Mouse (Mus musculus) adipose tissue, adult 10 weeks (tissue): Measurements from ENCODE around the gene Rnaset2b. TPM values are rescaled to one million over a fixed set of nuclear protein-coding genes. Genes with fewer than 3 reads are reported as not detected.

Experiments used
- polyA plus RNA-seq: library from polyadenylated mRNA; stranded (reverse); fragments of 350-450 nt; fragmentation: Illumina TruSeq; extraction: RNeasy Lipid Tissue Mini Kit (QIAGEN cat#74804); gene quantifications from one replicate; pipeline ENCODE4 v1.2.3, GENCODE M21; 2014; ENCODE audit warnings: low read depth, low replicate concordance

The Rnaset2b gene
- polyA plus RNA-seq, result 350 TPM

GRCm38 (mm10) chr17:6970334-6970733 is at the start of gene Rnaset2b:
Gene Rnaset2b (plus strand): TSS chr17:6970634.

GRCm38 (mm10) chr17:6947984-6948768 is 22.3 kb upstream of the Rnaset2b start, which contains the start of gene Rsph3b:
Gene Rsph3b (minus strand): TSS chr17:6948682.

GRCm38 (mm10) chr17:6960776-6961175 is 9.7 kb upstream of the Rnaset2b start, which contains the start of gene Tagap1:
Gene Tagap1 (minus strand): TSS chr17:6961156.

GRCm38 (mm10) chr17:6978287-6979248 is 8.1 kb downstream of the Rnaset2b start, which contains the start of gene Gm49721:
Gene Gm49721 (plus strand): TSS chr17:6978904.

GRCm38 (mm10) chr17:7025257-7025656 is 54.8 kb downstream of the Rnaset2b start, which contains the start of gene Gm1604a:
Gene Gm1604a (plus strand): TSS chr17:7025568.

Other genes with a start within 250 kb of the Rnaset2b start
- gene Ezr, start 187.8 kb upstream of the Rnaset2b start, polyA plus RNA-seq, result 258 TPM
- gene Rsph3b, start 22.0 kb upstream of the Rnaset2b start, polyA plus RNA-seq, result 72.9 TPM
- 25.2 TPM for gene Tagap1, start 9.5 kb upstream of the Rnaset2b start, polyA plus RNA-seq
- not detected for gene Gm49721, start 8.3 kb downstream of the Rnaset2b start, polyA plus RNA-seq
- gene Gm1604a, start 54.9 kb downstream of the Rnaset2b start, polyA plus RNA-seq, result not detected
- gene Rps6ka2, start 199.5 kb downstream of the Rnaset2b start, polyA plus RNA-seq, result 11.0 TPM